Mouse (Mus musculus): Measurements from ENCODE around the gene Gdi2. TPM values are rescaled to one million over a fixed set of nuclear protein-coding genes. Genes with fewer than 3 reads are reported as not detected.

Gene Gdi2
- 100 to 1,000 TPM; 286 to 291 TPM for total RNA-seq (2023)

DNA sequence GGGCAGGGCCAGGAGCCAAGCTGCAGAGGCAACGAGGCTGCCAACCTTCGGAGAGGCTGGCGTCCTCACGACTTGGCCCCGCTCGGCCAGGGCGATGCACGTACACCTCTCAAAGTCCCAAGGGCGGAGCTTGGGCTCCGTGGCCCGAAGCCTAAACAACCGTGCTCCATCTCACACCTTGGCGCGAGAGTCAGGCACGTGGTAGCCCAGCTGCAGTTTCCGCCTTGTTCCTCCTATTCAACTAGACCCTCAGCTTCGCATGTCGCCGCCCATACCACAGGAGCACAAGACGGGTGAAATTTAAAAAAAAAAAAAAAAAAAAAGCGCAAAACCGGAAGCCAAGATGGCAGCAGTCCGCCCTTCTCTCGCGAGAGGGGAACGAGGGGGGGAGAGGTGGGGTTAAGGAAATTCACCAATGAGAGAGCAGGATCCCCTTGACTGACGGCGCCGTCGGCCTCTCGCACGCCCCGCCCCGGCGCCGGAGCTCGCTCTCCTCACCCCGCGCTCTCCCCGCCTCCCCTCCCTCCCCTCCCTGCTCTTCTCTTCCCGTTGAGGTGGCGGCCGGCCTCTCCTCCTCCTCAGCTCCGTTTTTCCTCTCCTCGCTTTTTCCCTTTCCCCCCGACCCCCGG lies at the start of gene Gdi2:
Gdi2 (plus strand) TSS at position 470 of the 629 bp plus-strand sequence.

DNA sequence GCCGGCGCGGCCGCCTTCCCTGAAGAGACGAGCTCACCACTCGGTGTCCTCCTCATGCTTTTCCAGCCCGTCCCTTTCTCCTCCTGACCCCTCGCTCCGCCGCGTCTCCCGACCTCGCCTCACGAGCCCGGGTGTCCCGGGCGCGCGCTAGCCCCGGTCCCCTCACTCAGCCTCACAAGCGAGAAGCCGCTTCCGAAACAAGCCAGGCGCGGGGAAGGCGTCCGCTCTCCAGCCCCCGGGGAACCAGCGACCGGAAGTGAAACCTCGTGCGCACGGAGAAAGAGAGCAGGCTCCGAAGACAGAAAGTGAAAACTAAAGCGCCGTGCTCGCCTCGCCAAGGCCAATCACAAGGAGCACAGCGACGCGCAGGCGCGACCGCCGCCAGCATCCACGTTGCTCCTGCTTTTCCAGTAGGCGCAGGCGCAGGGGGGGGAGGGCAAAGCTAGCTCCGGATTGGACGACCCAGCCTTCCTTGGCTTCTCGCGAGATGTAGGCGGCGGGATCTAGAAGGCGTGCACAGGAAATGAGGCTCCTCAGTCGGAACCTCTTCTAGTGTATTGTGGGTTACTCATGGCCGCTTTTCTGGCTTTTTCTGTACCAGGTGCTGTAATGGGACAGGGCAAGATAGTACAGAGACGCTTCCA lies 73.1 kb downstream of the Gdi2 start, which contains the start of gene Fam208b:
Fam208b (minus strand) TSS at position 314 of the 644 bp plus-strand sequence.

Other genes starting within 250 kb of the Gdi2 start
- 10 to 100 TPM in 1 of 2 experiments, 1 to 10 TPM in 1; 8.6 to 10.7 TPM for gene Fam208b, start 73.0 kb downstream of the Gdi2 start, total RNA-seq (2023)
- gene Asb13, start 96.0 kb downstream of the Gdi2 start, total RNA-seq (2023): 1 to 10 TPM; 2.2 to 2.9 TPM

All from neutrophil, adult 83 days (primary cell).